Mouse (Mus musculus) heart, embryonic 10.5 days (tissue): Measurements from ENCODE around the gene Hdac10. TPM values are rescaled to one million over a fixed set of nuclear protein-coding genes. Genes with fewer than 3 reads are reported as not detected.

ENCODE experiments used
- DNase-seq: peaks from one replicate; pipeline ENCODE4 v3.0.0-alpha.2; 2017; ENCODE audit warnings: low spot score
- H3K27ac ChIP-seq: fragments of 300-500 bp; sonication (generic); 2 replicates; pipeline ENCODE4 v1.5.1; 2016; ENCODE audit warnings: mild to moderate bottlenecking
- H3K27me3 ChIP-seq: fragments of 300-500 bp; sonication (generic); 2 replicates; pipeline ENCODE4 v1.6.1; 2016; ENCODE audit warnings: mild to moderate bottlenecking; ENCODE audit not compliant: poor library complexity, insufficient read depth, severe bottlenecking
- H3K36me3 ChIP-seq: fragments of 300-500 bp; sonication (generic); 2 replicates; pipeline ENCODE4 v1.6.1; 2016; ENCODE audit warnings: mild to moderate bottlenecking, moderate library complexity
- H3K4me1 ChIP-seq: fragments of 300-500 bp; sonication (generic); 2 replicates; pipeline ENCODE4 v1.6.1; 2016; ENCODE audit warnings: mild to moderate bottlenecking
- H3K4me3 ChIP-seq: fragments of 300-500 bp; sonication (generic); 2 replicates; pipeline ENCODE4 v1.5.1; 2016; ENCODE audit warnings: mild to moderate bottlenecking, moderate library complexity
- H3K9me3 ChIP-seq: fragments of 300-500 bp; sonication (generic); 2 replicates; pipeline ENCODE4 v1.6.1; 2016; ENCODE audit warnings: mild to moderate bottlenecking, moderate library complexity
- WGBS: fragments of 180-500 bp; shearing (Covaris S2); methylation state at CpG from one replicate; pipeline ENCODE4 v1.1.7; 2016; 5-methylcytosine and 5-hydroxymethylcytosine counted together
- polyA plus RNA-seq: library from polyadenylated mRNA; unstranded; fragments of >200 nt; fragmentation: Nextera tagmentation; extraction: Ambion mirVana; gene quantifications from 2 replicates; pipeline ENCODE4 v1.2.1, GENCODE M21; 2016

Gene Hdac10
- polyA plus RNA-seq, 1 experiment from 2014 or later: 18.5 TPM

- Histone ChIP-seq H3K9me3 (no peaks in the 10 kb centered on the region), H3K27me3 (no peaks in the 10 kb centered on the region), H3K4me1 (no peaks in the 10 kb centered on the region), H3K4me3 (no peak overlapping the region), H3K27ac (no peak overlapping the region), H3K36me3 (peaks cover 100% of the 10 kb centered on the region)
- DNase-seq: no peak
- WGBS: 91% methylated on average over 12 of the region's 12 CpGs
These were observed 27.7 kb downstream of the Hdac10 start for GRCm38 (mm10) chr15:89100823-89101222.

DNA sequence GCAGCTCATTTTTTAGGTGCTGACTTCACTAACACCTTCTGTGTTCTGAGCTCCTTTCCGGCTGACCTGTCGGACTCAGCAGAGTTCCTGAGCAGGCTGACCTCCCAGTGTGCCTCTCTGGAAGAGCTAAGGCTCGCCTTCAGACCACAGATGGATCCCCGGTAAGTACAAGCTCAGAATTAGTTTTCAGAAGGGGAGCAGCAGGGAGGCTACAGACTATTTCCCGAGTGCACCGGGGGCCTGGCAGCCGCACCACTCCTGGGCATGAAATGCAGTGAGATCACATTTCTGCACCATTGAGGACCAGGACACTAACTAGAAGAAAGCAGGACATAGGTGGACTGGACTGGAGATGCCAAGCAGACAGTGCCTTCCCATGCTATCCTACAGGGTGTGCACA, 29.9 kb downstream of the Hdac10 start:
- Histone ChIP-seq H3K27ac (no peak overlapping the region), H3K27me3 (no peaks in the 10 kb centered on the region), H3K4me1 (no peaks in the 10 kb centered on the region), H3K9me3 (no peaks in the 10 kb centered on the region), H3K4me3 (no peak overlapping the region), H3K36me3 (peaks cover 100% of the 10 kb centered on the region)
- WGBS: 87% methylated on average over 7 of the region's 7 CpGs
- no peak for DNase-seq

DNA sequence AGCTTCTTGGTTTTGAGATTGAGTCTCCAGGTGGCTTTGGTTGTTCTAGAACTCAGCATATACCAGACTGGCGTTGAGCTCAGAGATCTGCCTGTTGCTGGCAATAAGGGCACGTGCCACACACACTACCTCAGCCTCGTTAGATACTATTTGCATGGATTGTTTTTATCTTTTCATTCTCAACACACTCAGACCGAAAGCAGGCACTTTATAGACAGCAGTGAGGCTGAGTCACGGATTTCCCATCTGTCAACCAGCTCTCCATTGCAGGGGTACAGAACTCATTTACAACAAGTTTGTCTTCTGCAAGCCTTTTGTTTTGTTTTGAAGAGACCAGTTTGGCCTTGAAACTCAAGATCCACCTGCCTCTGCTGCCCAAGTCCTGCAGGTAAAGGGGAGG, 31.1 kb downstream of the Hdac10 start:
- DNase-seq: no peak
- H3K36me3 ChIP-seq: peaks cover 100% of the 10 kb centered on the region
- H3K27me3 ChIP-seq: no peaks in the 10 kb centered on the region
- no peaks in the 10 kb centered on the region for H3K9me3 ChIP-seq
- no peaks in the 10 kb centered on the region for H3K4me1 ChIP-seq
- H3K27ac ChIP-seq: no peak overlapping the region
- WGBS: 90% methylated on average over 5 of the region's 5 CpGs
- no peak overlapping the region for H3K4me3 ChIP-seq

DNA sequence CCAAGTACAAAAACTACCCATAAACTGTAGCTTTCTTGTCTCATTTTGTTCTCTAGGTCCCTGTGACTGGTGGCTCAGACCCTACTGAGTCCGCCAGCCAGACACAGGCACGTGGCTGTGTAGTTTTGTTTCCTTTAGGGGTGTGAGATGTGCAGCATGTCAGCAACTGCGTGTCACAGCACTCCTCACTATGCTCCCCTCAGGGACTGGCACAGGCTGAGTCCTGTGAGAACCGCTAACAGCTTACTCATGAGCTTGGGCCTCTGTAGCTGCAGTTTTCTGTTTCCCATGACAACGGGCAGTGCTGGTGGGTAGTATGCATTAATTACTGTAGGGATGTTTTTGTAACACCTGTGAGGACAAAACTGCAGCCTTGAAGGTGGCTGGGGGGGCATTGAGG, 36.3 kb downstream of the Hdac10 start:
- DNase-seq: no peak
- H3K4me1 ChIP-seq: peaks cover 21% of the 10 kb centered on the region
- H3K27ac ChIP-seq: no peak overlapping the region
- no peak overlapping the region for H3K4me3 ChIP-seq
- peaks cover 54% of the 10 kb centered on the region for H3K36me3 ChIP-seq
- WGBS: 80% methylated on average over 5 of the region's 5 CpGs
- no peaks in the 10 kb centered on the region for H3K9me3 ChIP-seq
- H3K27me3 ChIP-seq: no peaks in the 10 kb centered on the region

- Histone ChIP-seq H3K36me3 (peaks cover 54% of the 10 kb centered on the region), H3K9me3 (no peaks in the 10 kb centered on the region), H3K4me1 (peaks cover 21% of the 10 kb centered on the region), H3K27me3 (no peaks in the 10 kb centered on the region), H3K27ac (no peak overlapping the region), H3K4me3 (no peak overlapping the region)
- 89% methylated on average over 4 of the region's 4 CpGs for WGBS
- no peak for DNase-seq
These were observed 37.8 kb downstream of the Hdac10 start for GRCm38 (mm10) chr15:89090662-89091061.

DNA sequence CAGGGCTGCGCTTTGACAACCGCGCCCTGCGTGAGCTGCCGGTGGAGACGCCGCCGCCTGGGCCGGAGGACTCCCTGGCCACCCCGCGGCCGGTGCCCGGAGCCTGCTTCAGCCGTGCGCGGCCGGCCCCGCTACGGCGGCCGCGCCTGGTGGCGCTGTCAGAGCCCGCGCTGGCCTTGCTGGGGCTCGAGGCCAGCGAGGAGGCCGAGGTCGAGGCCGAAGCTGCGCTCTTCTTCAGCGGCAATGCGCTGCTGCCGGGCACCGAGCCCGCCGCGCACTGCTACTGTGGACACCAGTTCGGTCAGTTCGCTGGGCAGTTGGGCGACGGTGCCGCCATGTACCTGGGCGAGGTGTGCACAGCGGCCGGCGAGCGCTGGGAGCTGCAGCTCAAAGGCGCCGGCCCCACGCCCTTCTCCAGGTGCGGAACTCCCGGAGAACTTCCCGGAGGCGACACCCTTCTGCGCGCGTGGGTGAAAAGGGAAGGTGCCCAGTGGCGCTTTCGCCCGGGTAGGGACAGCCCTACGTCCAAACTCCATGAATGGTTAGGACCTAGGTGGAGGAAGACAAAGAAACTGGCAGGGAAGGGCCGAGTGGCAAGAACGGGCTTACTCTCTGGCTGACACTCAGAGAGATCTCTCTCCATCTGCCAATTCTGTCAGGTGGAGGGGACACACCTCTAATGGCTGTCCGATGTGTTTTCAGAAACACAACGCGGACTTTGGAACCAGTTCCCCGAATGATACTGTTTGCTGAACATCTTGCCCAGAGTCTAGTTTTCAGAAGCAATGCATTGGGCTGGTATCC, 39.0 kb downstream of the Hdac10 start:
- Histone ChIP-seq H3K4me3 (peak overlapping the region; percentile 96), H3K27ac (peak overlapping the region; percentile 90), H3K36me3 (peaks cover 54% of the 10 kb centered on the region), H3K4me1 (peaks cover 21% of the 10 kb centered on the region), H3K27me3 (no peaks in the 10 kb centered on the region), H3K9me3 (no peaks in the 10 kb centered on the region)
- WGBS: 3% methylated on average over 68 of the region's 68 CpGs
- no peak for DNase-seq

GRCm38 (mm10) chr15:89088607-89089247, 39.8 kb downstream of the Hdac10 start, which contains the start of gene Selenoo:
Gene Selenoo, plus strand, starts transcription at chr15:89089084.
- Histone ChIP-seq H3K4me1 (peaks cover 21% of the 10 kb centered on the region), H3K4me3 (peak within 1 kb of the TSS; percentile 96), H3K27ac (peak within 1 kb of the TSS; percentile 90), H3K36me3 (peaks cover 53% of the 10 kb centered on the region), H3K27me3 (no peaks in the 10 kb centered on the region), H3K9me3 (no peaks in the 10 kb centered on the region)
- peak; percentile 95 for DNase-seq
- WGBS: 2% methylated on average over 38 of the region's 38 CpGs

GRCm38 (mm10) chr15:89084826-89085225, 43.7 kb downstream of the Hdac10 start:
- no peak overlapping the region for H3K27ac ChIP-seq
- peaks cover 18% of the 10 kb centered on the region for H3K4me1 ChIP-seq
- 90% methylated on average over 2 of the region's 2 CpGs for WGBS
- H3K9me3 ChIP-seq: no peaks in the 10 kb centered on the region
- H3K4me3 ChIP-seq: no peak overlapping the region
- peaks cover 73% of the 10 kb centered on the region for H3K36me3 ChIP-seq
- no peak for DNase-seq
- H3K27me3 ChIP-seq: no peaks in the 10 kb centered on the region

DNA sequence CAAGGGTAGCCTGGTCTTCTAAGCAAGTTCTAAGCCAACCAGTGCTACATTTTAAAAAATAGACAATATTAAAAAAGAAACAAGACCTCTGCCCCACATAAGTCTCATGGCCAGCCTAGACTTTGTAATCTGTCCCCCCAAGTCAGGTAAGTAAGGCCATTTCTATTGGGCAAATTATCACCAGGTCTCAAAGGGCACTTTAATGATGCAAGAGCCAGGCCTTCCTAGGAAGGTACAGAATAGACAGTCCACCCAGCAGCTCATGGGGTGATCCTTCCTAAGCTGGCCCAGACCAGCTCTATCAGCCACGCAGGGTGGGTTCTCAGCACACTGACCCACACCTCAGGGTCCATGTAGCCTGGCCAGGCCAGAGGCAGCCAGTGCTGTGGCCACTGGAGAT, 44.6 kb downstream of the Hdac10 start:
- Histone ChIP-seq H3K27ac (no peak overlapping the region), H3K4me1 (peaks cover 14% of the 10 kb centered on the region), H3K9me3 (no peaks in the 10 kb centered on the region), H3K4me3 (no peak overlapping the region), H3K36me3 (peaks cover 82% of the 10 kb centered on the region), H3K27me3 (no peaks in the 10 kb centered on the region)
- no peak for DNase-seq
- 96% methylated on average over 1 of the region's 1 CpGs for WGBS

- H3K27ac ChIP-seq: no peak overlapping the region
- DNase-seq: no peak
- peak overlapping the region; percentile 91 for H3K4me3 ChIP-seq
- H3K9me3 ChIP-seq: no peaks in the 10 kb centered on the region
- peaks cover 47% of the 10 kb centered on the region for H3K36me3 ChIP-seq
- H3K4me1 ChIP-seq: peaks cover 55% of the 10 kb centered on the region
- H3K27me3 ChIP-seq: no peaks in the 10 kb centered on the region
- 64% methylated on average over 9 of the region's 9 CpGs for WGBS
These were observed 50.2 kb downstream of the Hdac10 start for GRCm38 (mm10) chr15:89078208-89078836.

DNA sequence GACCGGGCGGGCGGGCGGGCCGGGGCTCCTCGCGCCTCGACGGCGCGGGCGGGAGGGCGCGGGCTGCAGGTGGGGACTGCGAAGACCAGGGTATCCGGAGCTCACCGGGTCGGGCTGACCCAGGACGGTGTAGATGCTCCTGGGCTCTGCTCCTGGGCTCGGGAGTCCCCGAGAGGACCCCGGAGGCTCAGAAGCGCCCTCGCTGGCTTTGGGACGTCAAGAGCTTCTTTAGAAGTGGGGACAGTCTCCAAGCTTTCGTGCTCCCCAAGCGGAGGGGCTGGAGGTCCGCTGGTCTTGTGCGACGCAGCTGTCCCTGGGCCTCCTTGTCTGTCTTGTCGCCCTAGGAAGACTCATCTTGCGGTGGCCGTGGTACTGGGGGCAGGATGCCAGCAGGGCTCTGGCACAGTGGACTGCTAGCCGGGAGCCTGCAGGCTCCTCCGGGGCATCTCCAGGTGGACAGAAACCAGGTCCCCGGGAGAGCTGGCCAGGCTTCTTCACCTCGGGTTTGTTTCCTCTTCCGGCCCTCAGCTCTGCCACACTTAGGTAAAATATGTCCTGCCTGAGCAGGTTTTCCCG, 52.3 kb downstream of the Hdac10 start:
- Histone ChIP-seq H3K27me3 (0 out of 2 replicates have a peak, but pooled peaks cover under 1% of the 10 kb centered on the region), H3K4me1 (peaks cover 60% of the 10 kb centered on the region), H3K27ac (peak overlapping the region; percentile 93), H3K9me3 (no peaks in the 10 kb centered on the region), H3K36me3 (peaks cover 27% of the 10 kb centered on the region), H3K4me3 (peak overlapping the region; percentile 91)
- no peak for DNase-seq
- WGBS: under 1% methylated on average over 36 of the region's 39 CpGs

GRCm38 (mm10) chr15:89075478-89076147, 52.9 kb downstream of the Hdac10 start:
- DNase-seq: peak; percentile 94
- H3K36me3 ChIP-seq: peaks cover 20% of the 10 kb centered on the region
- H3K27me3 ChIP-seq: 0 out of 2 replicates have a peak, but pooled peaks cover 5% of the 10 kb centered on the region
- WGBS: under 1% methylated on average over 59 of the region's 59 CpGs
- H3K9me3 ChIP-seq: no peaks in the 10 kb centered on the region
- peak overlapping the region; percentile 91 for H3K4me3 ChIP-seq
- H3K4me1 ChIP-seq: peaks cover 57% of the 10 kb centered on the region
- peak overlapping the region; percentile 93 for H3K27ac ChIP-seq
